Mouse (Mus musculus) testis, adult 2 months (tissue): ENCODE data around the gene Tgm6. TPM values are rescaled to one million over a fixed set of nuclear protein-coding genes. Genes with fewer than 3 reads are reported as not detected.

Experiments used
- H3K27ac ChIP-seq: fragments of 200-500 bp; 2 replicates; pipeline ENCODE4 v1.5.1; 2012; ENCODE audit warnings: low read depth, low read length; ENCODE audit not compliant: control insufficient read depth, insufficient read depth
- H3K27me3 ChIP-seq: fragments of 200-500 bp; 2 replicates; pipeline ENCODE4 v1.6.1; 2012; ENCODE audit warnings: mild to moderate bottlenecking, low read length, moderate library complexity; ENCODE audit not compliant: control insufficient read depth, insufficient read depth
- H3K36me3 ChIP-seq: fragments of 200-500 bp; 2 replicates; pipeline ENCODE4 v1.6.1; 2012; ENCODE audit warnings: mild to moderate bottlenecking, low read length; ENCODE audit not compliant: control insufficient read depth, insufficient read depth
- H3K4me1 ChIP-seq: fragments of 200-500 bp; 2 replicates; pipeline ENCODE4 v1.6.1; 2012; ENCODE audit warnings: low read length; ENCODE audit not compliant: control insufficient read depth, insufficient read depth
- H3K4me3 ChIP-seq: fragments of 200-500 bp; 2 replicates; pipeline ENCODE4 v1.5.1; 2012; ENCODE audit warnings: low read depth, mild to moderate bottlenecking, low read length, moderate library complexity, mixed read lengths; ENCODE audit not compliant: control insufficient read depth
- CTCF ChIP-seq: fragments of 200-500 bp; IDR thresholded peaks from 2 replicates; pipeline ENCODE4 v1.5.1; 2012; ENCODE audit warnings: low read depth, mild to moderate bottlenecking, inconsistent platforms, low read length, moderate library complexity; ENCODE audit not compliant: control insufficient read depth, insufficient read depth, insufficient replicate concordance
- POLR2A ChIP-seq: fragments of 200-500 bp; IDR thresholded peaks from 2 replicates; pipeline ENCODE4 v1.6.1; 2012; ENCODE audit warnings: low read depth, mild to moderate bottlenecking, inconsistent platforms, low read length, moderate library complexity; ENCODE audit not compliant: control insufficient read depth
- polyA plus RNA-seq: library from polyadenylated mRNA; depleted of rRNA; stranded (reverse); fragments of >200 nt; gene quantifications from 2 replicates; pipeline ENCODE4 v1.2.3, GENCODE M21; 2012

Gene Tgm6
- polyA plus RNA-seq, 1 experiment, result 0.23 TPM

DNA sequence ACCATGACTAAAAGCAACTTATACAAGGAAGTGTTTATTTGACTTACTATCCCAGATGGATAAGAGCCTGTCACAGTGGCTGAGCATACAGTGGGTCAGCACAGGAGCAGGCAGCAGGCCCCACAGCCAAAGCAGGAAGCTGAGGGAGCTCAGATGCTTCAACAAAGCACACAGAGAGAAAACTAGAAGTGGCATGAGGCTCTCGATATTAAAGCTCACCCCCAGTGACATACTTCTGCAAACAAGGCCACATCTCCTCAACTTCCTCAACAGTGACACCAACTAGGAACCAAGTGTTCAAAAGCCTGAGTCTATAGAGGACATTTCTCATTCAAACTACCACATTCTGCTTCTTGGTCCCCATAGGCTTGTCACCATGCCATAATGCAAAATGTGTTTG lies 17.5 kb downstream of the Tgm6 start:
- H3K4me1 ChIP-seq, result no peaks in the 10 kb centered on the region
- no peaks in the 10 kb centered on the region for H3K36me3 ChIP-seq
- TF ChIP-seq POLR2A, result no peak
- no peak for TF ChIP-seq CTCF
- no peaks in the 10 kb centered on the region for H3K27me3 ChIP-seq
- H3K27ac ChIP-seq, result no peak overlapping the region
- no peak overlapping the region for H3K4me3 ChIP-seq

DNA sequence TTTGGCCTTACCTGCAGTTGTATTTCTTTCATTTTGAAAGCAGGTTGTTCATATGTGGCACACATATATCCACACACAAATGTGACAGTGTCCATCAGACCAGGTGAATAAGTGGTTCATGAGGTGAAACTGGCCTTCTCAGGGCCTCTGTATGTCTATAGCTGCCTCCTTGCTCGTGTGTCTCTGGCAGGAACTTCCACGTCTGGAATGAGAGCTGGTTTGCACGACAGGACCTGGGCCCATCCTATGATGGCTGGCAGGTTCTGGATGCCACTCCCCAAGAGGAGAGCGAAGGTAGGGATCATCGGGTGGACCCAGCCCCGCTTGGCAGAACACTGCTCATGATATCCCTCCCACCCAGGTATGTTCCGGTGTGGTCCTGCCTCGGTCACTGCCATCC lies 30.8 kb downstream of the Tgm6 start:
- TF ChIP-seq POLR2A (no peak), CTCF (no peak)
- Histone ChIP-seq H3K4me1 (no peaks in the 10 kb centered on the region), H3K36me3 (no peaks in the 10 kb centered on the region), H3K27me3 (no peaks in the 10 kb centered on the region), H3K27ac (no peak overlapping the region), H3K4me3 (no peak overlapping the region)

DNA sequence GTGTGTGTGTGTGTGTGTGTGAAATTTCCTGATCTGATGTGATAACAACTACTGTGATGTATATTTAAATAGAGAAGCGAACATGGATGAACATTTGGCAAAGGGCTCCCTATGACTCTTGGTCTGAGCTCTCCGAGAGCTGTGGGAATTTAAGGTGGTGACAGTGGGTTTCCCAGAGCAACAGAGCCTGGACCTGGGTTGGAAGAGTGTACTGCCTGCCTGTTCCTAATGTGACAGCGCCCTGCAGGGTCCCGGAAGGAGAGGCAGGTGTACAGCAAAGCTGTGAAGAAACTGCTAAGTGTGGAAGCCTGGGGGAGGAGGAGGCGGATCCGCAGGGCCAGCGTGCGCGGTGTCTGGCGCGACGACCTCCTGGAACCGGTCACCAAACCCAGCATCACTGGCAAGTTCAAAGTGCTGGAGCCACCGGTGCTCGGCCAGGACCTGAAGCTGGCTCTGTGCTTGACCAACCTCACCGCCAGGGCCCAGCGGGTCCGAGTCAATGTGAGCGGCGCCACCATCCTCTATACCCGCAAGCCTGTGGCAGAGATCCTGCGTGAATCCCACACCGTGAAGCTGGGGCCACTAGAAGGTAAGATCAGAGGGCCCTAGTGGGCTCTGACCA lies 32.6 kb downstream of the Tgm6 start:
- no peak for TF ChIP-seq CTCF
- no peak for TF ChIP-seq POLR2A
- H3K36me3 ChIP-seq, result no peaks in the 10 kb centered on the region
- H3K4me3 ChIP-seq, result no peak overlapping the region
- H3K27ac ChIP-seq, result no peak overlapping the region
- H3K4me1 ChIP-seq, result no peaks in the 10 kb centered on the region
- H3K27me3 ChIP-seq, result no peaks in the 10 kb centered on the region

DNA sequence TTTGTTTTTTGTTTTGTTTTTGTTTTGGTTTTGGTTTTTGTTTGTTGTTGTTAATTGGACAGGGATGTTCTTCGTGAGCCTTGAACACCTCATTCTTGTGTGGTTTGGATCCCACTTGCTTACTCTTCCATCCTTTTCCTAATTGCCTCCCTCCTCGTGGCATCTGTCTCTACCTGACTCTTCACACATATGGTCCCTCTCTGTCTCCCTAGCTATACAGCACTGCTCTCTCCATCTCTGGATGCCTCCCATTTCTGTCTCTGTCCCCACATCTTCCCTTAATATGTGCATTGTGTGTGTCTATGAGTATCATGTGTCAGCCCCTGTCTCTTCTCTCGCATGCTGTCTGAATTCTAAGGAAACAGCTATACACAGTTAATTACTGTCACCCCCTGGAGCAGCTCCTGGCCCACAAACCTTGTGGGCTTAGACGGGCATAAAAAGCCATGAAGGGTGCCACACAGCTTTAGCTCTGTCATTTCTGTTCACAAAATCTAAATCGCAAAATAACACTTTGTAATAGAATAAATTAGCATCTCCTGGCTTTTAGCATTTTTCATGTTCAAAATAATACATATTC lies 34.0 kb downstream of the Tgm6 start:
- Histone ChIP-seq H3K36me3 (no peaks in the 10 kb centered on the region), H3K27me3 (no peaks in the 10 kb centered on the region), H3K4me3 (no peak overlapping the region), H3K4me1 (no peaks in the 10 kb centered on the region), H3K27ac (no peak overlapping the region)
- TF ChIP-seq CTCF (no peak), POLR2A (no peak)

DNA sequence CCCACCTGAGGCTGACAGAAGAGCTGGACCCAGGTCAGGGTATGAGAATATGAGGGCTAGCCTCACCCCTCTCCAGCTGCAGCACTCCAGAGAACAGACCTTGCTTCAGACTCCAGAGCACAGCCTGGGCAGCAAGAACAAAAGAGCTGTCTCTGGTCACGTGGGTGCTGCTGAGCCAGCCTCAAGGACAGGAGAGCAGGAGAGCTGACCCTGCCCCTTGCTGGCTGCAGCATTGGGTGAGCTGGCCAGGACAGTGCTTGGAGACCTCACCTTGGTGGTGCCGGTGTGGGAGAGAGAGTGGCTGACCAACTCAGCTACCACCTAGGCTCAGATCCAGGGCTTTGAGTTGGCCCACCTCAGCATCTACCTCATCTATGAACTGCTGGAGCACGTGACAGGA lies 43.0 kb downstream of the Tgm6 start:
- Histone ChIP-seq H3K27ac (no peak overlapping the region), H3K36me3 (no peaks in the 10 kb centered on the region), H3K27me3 (no peaks in the 10 kb centered on the region), H3K4me3 (no peak overlapping the region), H3K4me1 (no peaks in the 10 kb centered on the region)
- TF ChIP-seq POLR2A, result no peak
- no peak for TF ChIP-seq CTCF

DNA sequence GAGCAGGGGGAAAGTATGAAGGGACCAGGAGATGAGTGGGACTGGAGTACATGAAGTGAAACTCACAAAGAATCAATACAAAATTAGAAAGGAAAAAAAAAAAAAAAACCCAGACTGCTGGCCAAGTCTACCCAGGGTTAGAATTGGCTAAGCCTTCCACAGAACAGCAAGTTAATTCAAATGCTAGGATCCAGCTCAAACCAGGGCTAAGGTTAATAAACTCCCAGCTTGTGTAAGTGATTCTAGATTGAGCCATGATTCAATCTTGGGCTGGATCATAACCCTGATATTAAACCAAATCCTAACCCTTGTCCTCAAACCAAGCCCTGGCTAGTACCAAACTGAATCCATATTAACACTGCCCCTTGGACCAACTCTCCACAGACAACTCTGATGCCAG lies 43.6 kb downstream of the Tgm6 start:
- H3K4me3 ChIP-seq, result no peak overlapping the region
- H3K36me3 ChIP-seq, result no peaks in the 10 kb centered on the region
- no peaks in the 10 kb centered on the region for H3K27me3 ChIP-seq
- no peak overlapping the region for H3K27ac ChIP-seq
- no peak for TF ChIP-seq POLR2A
- TF ChIP-seq CTCF, result no peak
- no peaks in the 10 kb centered on the region for H3K4me1 ChIP-seq

DNA sequence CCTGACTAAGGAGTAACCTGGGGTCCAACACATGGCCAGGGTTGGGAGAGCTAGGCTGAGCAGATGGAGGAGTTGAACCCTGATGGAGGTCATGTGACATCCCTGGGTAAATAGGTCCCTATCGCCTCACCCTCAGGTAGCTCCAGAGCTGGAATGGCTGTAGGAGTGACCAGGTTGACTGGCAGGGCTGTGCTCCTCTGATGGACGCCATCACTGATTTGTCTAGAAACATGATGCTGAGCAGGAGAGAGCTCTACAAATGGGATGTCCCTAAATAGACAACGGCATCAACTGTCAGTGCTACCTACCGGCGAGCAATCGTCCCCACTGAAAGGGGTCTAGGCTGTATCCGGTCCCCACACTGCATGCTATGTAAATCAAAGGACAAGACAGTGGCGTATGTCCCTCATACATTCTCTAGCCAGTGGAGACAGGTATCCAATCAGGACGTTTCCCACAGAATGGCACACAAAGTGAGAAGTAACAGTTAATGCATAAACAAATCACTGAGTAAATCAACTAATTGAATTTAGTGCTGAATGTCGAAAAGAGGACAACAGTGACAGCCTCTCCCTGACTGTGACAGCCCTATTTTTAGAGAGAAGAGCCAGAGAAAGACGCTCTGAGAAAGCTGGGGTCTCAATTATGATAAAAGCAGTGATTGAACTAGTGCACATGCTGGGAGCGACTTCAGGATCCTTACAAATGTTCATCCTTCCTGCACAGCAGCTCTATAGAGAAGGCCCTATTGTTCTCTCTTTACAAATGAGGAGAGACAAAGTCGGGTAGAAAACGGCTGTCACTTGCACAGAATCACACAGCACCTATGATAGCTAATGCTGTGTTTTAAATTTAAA lies 45.2 kb downstream of the Tgm6 start:
- H3K4me3 ChIP-seq, result no peak overlapping the region
- no peak overlapping the region for H3K27ac ChIP-seq
- TF ChIP-seq CTCF (no peak), POLR2A (no peak)
- H3K4me1 ChIP-seq, result no peaks in the 10 kb centered on the region
- H3K36me3 ChIP-seq, result no peaks in the 10 kb centered on the region
- no peaks in the 10 kb centered on the region for H3K27me3 ChIP-seq
